Mouse (Mus musculus): ENCODE data around the gene Dip2b.

- no peak for TF ChIP-seq POLR2A (IDR thresholded peaks at IDR 0.05; ENCODE audit: extremely low read depth, insufficient read depth, low read length)
- TF ChIP-seq CTCF (IDR thresholded peaks at IDR 0.05; ENCODE audit: extremely low read depth, insufficient read depth, low read length): no peak
Measured at GRCm38 (mm10) chr15:100175176-100175575, 136.7 kb downstream of the Dip2b start.
